Mouse (Mus musculus) liver (tissue): Measurements from ENCODE around the gene Irx4.

Experiments used
- DNase-seq: peaks from one replicate; pipeline ENCODE4 v3.0.0-alpha.2; 2020; ENCODE audit warnings: mixed read lengths

Gene Irx4

GRCm38 (mm10) chr13:73260354-73261035 is at the start of gene Irx4:
Gene Irx4 (plus strand): TSS chr13:73260479.
- no peak for DNase-seq

- no peak for DNase-seq
Observed at GRCm38 (mm10) chr13:73214301-73214700, 46.0 kb upstream of the Irx4 start.

GRCm38 (mm10) chr13:73236461-73236860 is 23.8 kb upstream of the Irx4 start:
- no peak for DNase-seq

GRCm38 (mm10) chr13:73239191-73239746 is 21.0 kb upstream of the Irx4 start:
- no peak for DNase-seq

- no peak for DNase-seq
Observed at GRCm38 (mm10) chr13:73242556-73242955, 17.7 kb upstream of the Irx4 start.

GRCm38 (mm10) chr13:73246961-73247360 is 13.3 kb upstream of the Irx4 start:
- DNase-seq = no peak

GRCm38 (mm10) chr13:73251222-73251621 is 9.1 kb upstream of the Irx4 start:
- no peak for DNase-seq

GRCm38 (mm10) chr13:73252022-73252421 is 8.3 kb upstream of the Irx4 start:
- no peak for DNase-seq

- DNase-seq = no peak
Observed at GRCm38 (mm10) chr13:73258415-73258814, 1.9 kb upstream of the Irx4 start.

GRCm38 (mm10) chr13:73259577-73260353 is 514 bp upstream of the Irx4 start:
- no peak for DNase-seq

- DNase-seq = no peak
Observed at GRCm38 (mm10) chr13:73261036-73261730, 904 bp downstream of the Irx4 start.

- DNase-seq = no peak
Observed at GRCm38 (mm10) chr13:73261881-73262280, 1.6 kb downstream of the Irx4 start.

- DNase-seq = no peak
Observed at GRCm38 (mm10) chr13:73262336-73263127, 2.3 kb downstream of the Irx4 start.

- DNase-seq = no peak
Observed at GRCm38 (mm10) chr13:73263128-73263971, 3.1 kb downstream of the Irx4 start.

GRCm38 (mm10) chr13:73264166-73264735 is 4.0 kb downstream of the Irx4 start:
- DNase-seq = no peak

GRCm38 (mm10) chr13:73264831-73265230 is 4.6 kb downstream of the Irx4 start:
- DNase-seq = no peak

GRCm38 (mm10) chr13:73265442-73265841 is 5.2 kb downstream of the Irx4 start:
- DNase-seq = no peak

- no peak for DNase-seq
Observed at GRCm38 (mm10) chr13:73267551-73267950, 7.3 kb downstream of the Irx4 start.

- no peak for DNase-seq
Observed at GRCm38 (mm10) chr13:73268702-73269101, 8.4 kb downstream of the Irx4 start.

- DNase-seq = no peak
Observed at GRCm38 (mm10) chr13:73269251-73269650, 9.0 kb downstream of the Irx4 start.

- no peak for DNase-seq
Observed at GRCm38 (mm10) chr13:73269891-73270290, 9.6 kb downstream of the Irx4 start.
